Mouse (Mus musculus) forebrain, embryonic 16.5 days (tissue): ENCODE results near the gene Slc25a19. TPM values are rescaled to one million over a fixed set of nuclear protein-coding genes. Genes with fewer than 3 reads are reported as not detected.
A peak's percentile ranks its signal among the peaks of the same experiment; 100 is the strongest.
"Not testable (repeated sequence)": the region's sequence is repeated elsewhere in the genome, so short reads cannot be mapped to it uniquely, and the experiment has no call there.

ENCODE experiments used
- ATAC-seq: fragments of 200-750 bp; cut with Nextera tagmentation; 2 replicates; pipeline ENCODE4 v1.8.0; 2017; ENCODE audit warnings: mild to moderate bottlenecking, moderate library complexity
- H3K27ac ChIP-seq: fragments of 300-500 bp; sonication (generic); 2 replicates; pipeline ENCODE4 v1.5.1; 2014; ENCODE audit warnings: low read length, control low read depth
- H3K27me3 ChIP-seq: fragments of 300-500 bp; sonication (generic); replicated peaks from 2 replicates; pipeline ENCODE4 v1.6.1; 2014; ENCODE audit warnings: low read length; ENCODE audit not compliant: control insufficient read depth, insufficient read depth
- H3K36me3 ChIP-seq: fragments of 300-500 bp; sonication (generic); 2 replicates; pipeline ENCODE4 v1.6.1; 2014; ENCODE audit not compliant: control insufficient read depth, insufficient read depth
- H3K4me1 ChIP-seq: fragments of 300-500 bp; sonication (generic); replicated peaks from 2 replicates; pipeline ENCODE4 v1.6.1; 2014; ENCODE audit warnings: low read length; ENCODE audit not compliant: control insufficient read depth, insufficient read depth
- H3K4me2 ChIP-seq: fragments of 300-500 bp; sonication (generic); 2 replicates; pipeline ENCODE4 v1.6.1; 2014; ENCODE audit warnings: mild to moderate bottlenecking, low read length, control low read depth
- H3K4me3 ChIP-seq: fragments of 300-500 bp; sonication (generic); replicated peaks from 2 replicates; pipeline ENCODE4 v1.5.1; 2014; ENCODE audit warnings: mild to moderate bottlenecking, low read length, control low read depth
- H3K9ac ChIP-seq: fragments of 300-500 bp; sonication (generic); replicated peaks from 2 replicates; pipeline ENCODE4 v1.6.1; 2014; ENCODE audit warnings: low read depth, low read length, control low read depth
- H3K9me3 ChIP-seq: fragments of 300-500 bp; sonication (generic); 2 replicates; pipeline ENCODE4 v1.6.1; 2016; ENCODE audit warnings: low read length; ENCODE audit not compliant: control insufficient read depth
- WGBS: fragments of 180-500 bp; shearing (Covaris S2); extraction: QIAGEN DNeasy Blood & Tissue Kit; methylation state at CpG from one replicate; pipeline ENCODE4 v1.1.7; 2014; 5-methylcytosine and 5-hydroxymethylcytosine counted together
- polyA plus RNA-seq: library from polyadenylated mRNA; unstranded; fragments of >200 nt; fragmentation: Nextera tagmentation; extraction: Ambion mirVana; gene quantifications from 2 replicates; pipeline ENCODE4 v1.2.1, GENCODE M21; 2015

Slc25a19 gene
- polyA plus RNA-seq, 1 experiment from 2014 or later, result 63.0 TPM

DNA sequence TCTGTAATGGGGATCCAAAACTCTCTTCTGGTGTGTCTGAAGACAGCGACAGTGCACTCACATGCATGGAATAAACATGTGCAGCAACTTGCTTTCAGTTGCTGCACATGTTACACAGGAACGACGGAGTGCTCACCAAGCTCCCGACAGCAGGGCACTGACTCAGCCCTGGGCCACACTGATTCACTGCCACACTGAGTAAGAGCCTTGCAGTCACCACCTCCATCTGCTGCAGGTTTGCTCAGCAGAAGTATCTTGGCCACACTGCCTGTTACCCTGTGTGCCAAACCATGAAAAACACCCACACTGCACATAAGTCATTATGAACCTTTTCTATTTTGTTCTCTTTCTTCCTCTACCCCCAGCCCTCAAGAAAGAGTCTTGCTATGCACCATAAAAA, 32.3 kb upstream of the Slc25a19 start:
- no peak overlapping the region for H3K4me2 ChIP-seq
- no peaks in the 10 kb centered on the region for H3K36me3 ChIP-seq
- no peaks in the 10 kb centered on the region for H3K4me1 ChIP-seq
- no peak overlapping the region for H3K9ac ChIP-seq
- WGBS, result 93% methylated on average over 4 of the region's 4 CpGs
- no peak overlapping the region for H3K4me3 ChIP-seq
- no peaks in the 10 kb centered on the region for H3K27me3 ChIP-seq
- ATAC-seq, result no peak
- no peaks in the 10 kb centered on the region for H3K9me3 ChIP-seq
- H3K27ac ChIP-seq, result no peak overlapping the region

DNA sequence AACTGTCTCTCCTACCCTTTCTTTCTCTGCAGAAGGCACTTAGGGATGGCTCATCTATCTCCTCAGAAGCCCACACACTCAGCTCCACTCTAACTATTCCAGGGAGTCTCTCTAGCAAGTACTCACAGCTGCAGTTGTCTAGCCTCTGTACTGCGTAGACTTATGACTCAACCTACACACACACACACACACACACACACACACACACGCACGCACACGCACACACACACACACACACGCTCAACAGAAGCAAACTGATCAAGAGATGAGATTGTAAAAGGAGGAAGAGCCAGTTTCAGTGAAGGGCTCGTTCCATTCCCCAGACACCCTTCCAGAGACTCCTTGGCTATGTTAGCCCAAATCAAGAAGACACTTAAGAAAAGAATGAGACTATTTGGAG, 30.4 kb upstream of the Slc25a19 start:
- Histone ChIP-seq H3K36me3 (peaks cover 3% of the 10 kb centered on the region; the same call in 1 of the 2 replicates), H3K4me2 (no peak overlapping the region), H3K27ac (no peak overlapping the region), H3K27me3 (no peaks in the 10 kb centered on the region), H3K4me3 (no peak overlapping the region), H3K9ac (no peak overlapping the region), H3K9me3 (no peaks in the 10 kb centered on the region), H3K4me1 (0 out of 2 replicates have a peak, but pooled peaks cover 1% of the 10 kb centered on the region)
- ATAC-seq, result no peak
- 95% methylated on average over 6 of the region's 6 CpGs for WGBS

DNA sequence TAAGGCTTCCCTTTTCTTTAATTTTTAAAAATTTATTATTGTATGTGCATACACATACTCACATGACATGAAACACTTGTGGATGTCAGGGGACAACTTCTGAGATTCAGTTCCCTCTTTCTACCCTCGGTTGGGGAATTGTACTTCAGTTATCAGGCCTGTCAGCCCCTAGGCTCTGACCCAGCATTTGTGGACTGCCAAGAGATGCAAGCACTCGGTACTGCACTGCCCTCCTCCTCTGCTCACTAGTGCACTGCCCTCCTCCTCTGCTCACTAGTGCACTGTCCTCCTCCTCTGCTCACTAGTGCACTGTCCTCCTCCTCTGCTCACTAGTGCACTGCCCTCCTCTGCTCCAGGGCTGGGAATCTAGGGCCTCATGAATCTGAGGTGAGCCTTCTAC, 26.0 kb upstream of the Slc25a19 start:
- ATAC-seq, result no peak
- WGBS, result 86% methylated on average over 2 of the region's 2 CpGs
- no peaks in the 10 kb centered on the region for H3K9me3 ChIP-seq
- no peak overlapping the region for H3K9ac ChIP-seq
- no peak overlapping the region for H3K27ac ChIP-seq
- no peak overlapping the region for H3K4me2 ChIP-seq
- H3K4me1 ChIP-seq, result peaks cover 13% of the 10 kb centered on the region
- H3K27me3 ChIP-seq, result no peaks in the 10 kb centered on the region
- peaks cover 3% of the 10 kb centered on the region; the same call in 1 of the 2 replicates for H3K36me3 ChIP-seq
- no peak overlapping the region for H3K4me3 ChIP-seq

DNA sequence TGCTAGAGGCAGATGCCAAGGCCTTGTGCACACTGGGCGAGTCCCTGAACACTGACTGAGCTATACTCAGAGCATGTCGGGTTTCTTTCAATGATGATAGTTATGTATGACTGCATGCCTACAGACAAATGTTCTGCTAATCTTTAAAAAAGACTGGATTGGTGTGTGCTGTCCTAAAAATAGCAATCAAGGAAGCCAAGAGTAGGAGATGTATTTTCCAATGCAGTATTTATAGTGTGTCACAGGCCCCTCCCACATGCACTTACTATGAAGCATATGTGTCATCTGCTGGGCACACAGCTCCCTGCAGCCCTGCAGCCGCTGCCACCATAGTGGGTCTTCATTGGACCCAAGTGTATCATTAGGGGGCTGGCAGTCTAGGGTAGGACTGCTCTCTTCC, 25.1 kb upstream of the Slc25a19 start:
- peak overlapping the region; percentile 26 for H3K27ac ChIP-seq
- WGBS, result 84% methylated on average over 3 of the region's 3 CpGs

DNA sequence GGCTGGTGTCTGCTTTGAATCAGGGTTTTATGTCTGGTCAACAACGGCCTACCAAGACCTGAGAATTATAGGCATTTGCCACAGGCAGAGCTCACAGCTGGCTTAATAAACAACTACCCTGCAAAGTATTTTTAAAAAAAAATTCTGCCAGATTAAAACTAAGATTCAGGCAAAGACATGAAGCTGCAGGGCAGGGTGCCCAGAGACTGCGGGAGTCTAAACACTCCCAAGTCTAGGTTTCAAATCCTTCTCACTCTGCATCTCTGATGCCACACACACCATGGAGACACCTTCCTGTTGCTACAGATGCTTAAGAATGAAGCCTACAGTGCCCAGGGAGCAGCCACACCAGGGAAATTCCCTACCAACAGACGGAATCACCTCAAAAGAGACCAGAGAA, 23.6 kb upstream of the Slc25a19 start:
- Histone ChIP-seq H3K36me3 (peaks cover 6% of the 10 kb centered on the region; the same call in 1 of the 2 replicates), H3K9ac (no peak overlapping the region), H3K27me3 (no peaks in the 10 kb centered on the region), H3K9me3 (no peaks in the 10 kb centered on the region), H3K4me3 (no peak overlapping the region), H3K4me2 (no peak overlapping the region), H3K27ac (peak overlapping the region; percentile 27; the same call in 1 of the 2 replicates), H3K4me1 (peaks cover 13% of the 10 kb centered on the region)
- no peak for ATAC-seq
- WGBS, result 84% methylated on average over 3 of the region's 3 CpGs

More for the DNA sequence above, 25.1 kb upstream of the Slc25a19 start:
- Histone ChIP-seq H3K36me3 (peaks cover 3% of the 10 kb centered on the region; the same call in 1 of the 2 replicates), H3K27me3 (no peaks in the 10 kb centered on the region), H3K4me3 (no peak overlapping the region), H3K4me1 (peaks cover 13% of the 10 kb centered on the region), H3K4me2 (no peak overlapping the region), H3K9me3 (no peaks in the 10 kb centered on the region), H3K9ac (no peak overlapping the region)
- ATAC-seq, result peak; percentile 23; the same call in 1 of the 2 replicates

DNA sequence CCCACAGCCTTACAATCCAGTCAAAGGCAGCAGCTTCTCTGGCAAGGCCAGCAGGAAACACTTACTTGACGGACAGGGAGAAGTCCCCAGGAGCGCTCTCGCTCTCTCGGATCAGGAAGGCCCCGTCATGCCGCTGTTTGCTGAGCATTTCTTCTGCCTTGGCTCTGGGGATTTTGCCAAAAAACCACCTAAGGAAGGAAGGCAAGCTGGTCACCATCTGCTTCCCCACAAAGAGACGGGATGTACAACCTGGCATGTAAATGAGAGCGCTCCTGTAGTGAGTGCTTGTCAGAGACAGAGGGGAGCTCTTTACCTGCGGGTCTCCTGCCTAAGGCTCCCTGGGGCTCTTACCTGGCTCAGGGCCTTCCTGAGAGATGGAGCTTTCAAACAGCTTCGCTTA, 21.6 kb upstream of the Slc25a19 start:
- 40% methylated on average over 10 of the region's 10 CpGs for WGBS
- H3K9me3 ChIP-seq, result no peaks in the 10 kb centered on the region
- ATAC-seq, result peak; percentile 18; the same call in 1 of the 2 replicates
- H3K4me2 ChIP-seq, result no peak overlapping the region
- no peak overlapping the region for H3K9ac ChIP-seq
- no peaks in the 10 kb centered on the region for H3K27me3 ChIP-seq
- peaks cover 8% of the 10 kb centered on the region; the same call in 1 of the 2 replicates for H3K36me3 ChIP-seq
- peak overlapping the region; percentile 71 for H3K27ac ChIP-seq
- H3K4me3 ChIP-seq, result no peak overlapping the region
- H3K4me1 ChIP-seq, result peaks cover 13% of the 10 kb centered on the region

DNA sequence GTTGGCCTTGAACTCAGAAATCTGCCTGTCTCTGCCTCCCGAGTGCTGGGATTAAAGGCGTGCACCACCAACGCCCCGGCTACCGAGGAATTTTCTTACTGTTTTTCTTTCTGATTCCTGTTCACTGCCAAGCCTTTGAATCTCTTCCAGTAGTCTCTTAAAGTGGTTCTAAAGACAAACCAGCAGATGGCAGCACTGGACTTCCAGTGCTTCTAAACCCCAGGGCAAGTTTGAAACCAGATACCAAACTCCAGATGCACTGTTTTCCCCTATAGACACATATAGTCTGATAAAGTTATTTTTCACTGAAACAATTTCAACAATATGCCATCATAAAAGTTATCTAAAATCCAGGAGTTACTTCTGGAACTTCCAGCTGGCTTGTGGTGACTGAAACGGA, 19.4 kb upstream of the Slc25a19 start:
- Histone ChIP-seq H3K27me3 (no peaks in the 10 kb centered on the region), H3K36me3 (peaks cover 7% of the 10 kb centered on the region; the same call in 1 of the 2 replicates), H3K4me2 (no peak overlapping the region), H3K27ac (no peak overlapping the region), H3K9ac (no peak overlapping the region), H3K4me1 (peaks cover 9% of the 10 kb centered on the region), H3K9me3 (no peaks in the 10 kb centered on the region), H3K4me3 (no peak overlapping the region)
- 34% methylated on average over 6 of the region's 6 CpGs for WGBS
- no peak for ATAC-seq

DNA sequence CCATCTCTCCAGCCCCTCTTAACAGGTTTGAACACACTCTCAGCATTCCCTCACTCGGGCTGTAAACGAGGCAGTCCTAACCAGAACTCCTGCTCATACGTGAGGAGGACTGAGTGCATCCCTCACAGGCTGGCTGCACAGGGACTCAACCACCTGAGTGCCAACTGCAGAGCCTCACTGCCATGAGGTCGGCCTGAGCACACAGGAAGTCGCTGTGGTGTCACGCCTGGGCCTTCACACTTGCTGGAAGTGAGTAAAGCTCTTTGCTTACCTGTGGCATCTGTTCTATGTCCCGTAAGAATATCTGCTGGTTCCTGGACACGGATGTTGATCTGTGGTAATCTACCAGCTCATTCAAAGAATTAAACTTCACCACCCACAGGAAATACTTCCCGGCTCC, 18.3 kb upstream of the Slc25a19 start:
- no peak for ATAC-seq
- 97% methylated on average over 9 of the region's 9 CpGs for WGBS
- Histone ChIP-seq H3K4me2 (no peak overlapping the region), H3K9ac (no peak overlapping the region), H3K4me1 (peaks cover 9% of the 10 kb centered on the region), H3K9me3 (no peaks in the 10 kb centered on the region), H3K27ac (no peak overlapping the region), H3K4me3 (no peak overlapping the region), H3K27me3 (no peaks in the 10 kb centered on the region), H3K36me3 (peaks cover 7% of the 10 kb centered on the region; the same call in 1 of the 2 replicates)

DNA sequence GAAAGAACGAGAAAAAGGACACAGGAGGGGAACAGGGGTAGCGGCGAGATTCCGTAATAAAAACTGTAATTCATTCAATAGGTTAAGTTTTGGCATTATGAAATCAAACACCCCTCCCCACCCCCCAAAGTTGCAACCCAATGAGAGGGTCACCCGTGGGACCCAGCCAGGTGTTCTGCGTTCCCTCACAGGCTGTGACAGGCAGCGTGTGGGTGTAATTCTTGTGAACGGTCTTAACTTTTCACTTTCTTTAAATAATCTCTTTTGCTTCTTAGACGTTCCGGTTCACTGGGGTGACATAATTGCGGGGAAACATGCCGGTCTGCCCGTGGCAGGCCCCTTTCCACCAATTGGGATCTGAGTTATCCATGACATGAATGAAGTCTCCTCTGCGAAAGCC, 17.4 kb upstream of the Slc25a19 start:
- H3K36me3 ChIP-seq, H3K4me1 ChIP-seq, H3K9ac ChIP-seq, H3K27me3 ChIP-seq, H3K4me3 ChIP-seq, ATAC-seq, H3K27ac ChIP-seq, H3K4me2 ChIP-seq, H3K9me3 ChIP-seq: not testable (repeated sequence)
- 90% methylated on average over 14 of the region's 14 CpGs for WGBS

DNA sequence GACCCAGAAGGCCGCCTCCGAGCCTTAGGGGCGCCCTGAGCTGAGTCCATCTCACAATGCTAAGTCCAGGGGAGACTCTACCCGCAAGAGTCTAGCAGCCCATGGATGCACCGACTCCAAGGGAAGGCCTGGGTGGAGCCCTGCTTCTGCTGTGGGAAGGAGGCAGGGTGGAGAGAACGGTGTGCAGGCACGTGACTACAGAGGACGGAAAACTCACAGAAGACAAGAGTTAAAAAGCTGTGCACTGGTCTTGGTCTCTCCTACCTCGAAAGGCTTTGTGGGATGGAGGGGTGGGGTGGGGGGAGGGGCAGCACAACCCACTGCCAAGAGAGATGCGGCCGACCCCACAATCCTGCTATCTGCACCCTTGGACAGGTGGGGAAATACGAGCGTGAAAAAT, 16.2 kb upstream of the Slc25a19 start:
- no peaks in the 10 kb centered on the region for H3K9me3 ChIP-seq
- no peak overlapping the region for H3K4me2 ChIP-seq
- H3K27ac ChIP-seq, result no peak overlapping the region
- 0 out of 2 replicates have a peak, but pooled peaks cover under 1% of the 10 kb centered on the region for H3K4me1 ChIP-seq
- peaks cover 7% of the 10 kb centered on the region; the same call in 1 of the 2 replicates for H3K36me3 ChIP-seq
- no peak overlapping the region for H3K4me3 ChIP-seq
- no peaks in the 10 kb centered on the region for H3K27me3 ChIP-seq
- no peak for ATAC-seq
- WGBS, result 93% methylated on average over 13 of the region's 13 CpGs
- no peak overlapping the region for H3K9ac ChIP-seq
